Mouse (Mus musculus): ENCODE measurements around the gene Jade1. TPM values are rescaled to one million over a fixed set of nuclear protein-coding genes. Genes with fewer than 3 reads are reported as not detected.

Gene Jade1
- total and polyA plus RNA-seq, 3 experiments = 9.6 to 11.0 (median 10.7) TPM

- H3K27me3 ChIP-seq (replicated peaks) = no peaks in the 10 kb centered on the region
- no peak overlapping the region for H3K9ac ChIP-seq (ENCODE audit: insufficient read depth, low read depth)
- H3K79me2 ChIP-seq (replicated peaks; ENCODE audit: control insufficient read depth, extremely low read depth, insufficient read depth, poor library complexity, severe bottlenecking) = no peaks in the 10 kb centered on the region
- dilution Hi-C loops (cut with MboI; ENCODE audit: extremely low pct_ligation_motif_present, extremely low pct_unique_long_range_greater_than_20kb, low sequenced_read_pairs) = no loop called here
- H3K27ac ChIP-seq (ENCODE audit: insufficient read depth, low read depth) = no peak overlapping the region
- TF ChIP-seq MAZ (IDR thresholded peaks at IDR 0.05; ENCODE audit: low read depth, low read length) (no peak), ETS1 (conservative IDR thresholded peaks at IDR 0.05; ENCODE audit: low read depth, low read length) (no peak), POLR2AphosphoS2 (IDR thresholded peaks at IDR 0.05; ENCODE audit: low read depth, low read length) (no peak), JUN (IDR thresholded peaks at IDR 0.05; ENCODE audit: insufficient read depth, low read depth, low read length) (no peak), JUND (conservative IDR thresholded peaks at IDR 0.05; ENCODE audit: low read depth, low read length) (no peak), TCF12 (IDR thresholded peaks at IDR 0.05; ENCODE audit: low read depth, low read length) (no peak), MYC (IDR thresholded peaks at IDR 0.05; ENCODE audit: low read depth, low read length) (no peak), KAT2A (IDR thresholded peaks at IDR 0.05; ENCODE audit: insufficient replicate concordance, low read length) (no peak), UBTF (IDR thresholded peaks at IDR 0.05; ENCODE audit: low read depth, low read length) (no peak)
- no peaks in the 10 kb centered on the region for H3K4me1 ChIP-seq (ENCODE audit: control insufficient read depth in 1 of 2, insufficient read depth in 2 of 2)
- H3K4me2 ChIP-seq (ENCODE audit: insufficient read depth, low read depth, poor library complexity, severe bottlenecking) = no peak overlapping the region
- H3K4me3 ChIP-seq (replicated peaks in 1 of 3; ENCODE audit: low read depth in 2 of 3, low read length in 2 of 3, poor library complexity in 1 of 3) = no peak overlapping the region
- no peak for DNase-seq (ENCODE audit: extremely low read depth)
- H3K9me3 ChIP-seq (replicated peaks; ENCODE audit: low read length) = no peaks in the 10 kb centered on the region
- in situ Hi-C loops (cut with MboI; ENCODE audit: low pct_ligation_motif_present, low pct_unique_long_range_greater_than_20kb, low sequenced_read_pairs) = no loop called here
- no peaks in the 10 kb centered on the region for H3K36me3 ChIP-seq (replicated peaks in 1 of 2; ENCODE audit: control insufficient read depth in 1 of 2, insufficient read depth in 1 of 2, low read length in 1 of 2)
Measured at GRCm38 (mm10) chr3:41510191-41510590, 45.3 kb upstream of the Jade1 start.

DNA sequence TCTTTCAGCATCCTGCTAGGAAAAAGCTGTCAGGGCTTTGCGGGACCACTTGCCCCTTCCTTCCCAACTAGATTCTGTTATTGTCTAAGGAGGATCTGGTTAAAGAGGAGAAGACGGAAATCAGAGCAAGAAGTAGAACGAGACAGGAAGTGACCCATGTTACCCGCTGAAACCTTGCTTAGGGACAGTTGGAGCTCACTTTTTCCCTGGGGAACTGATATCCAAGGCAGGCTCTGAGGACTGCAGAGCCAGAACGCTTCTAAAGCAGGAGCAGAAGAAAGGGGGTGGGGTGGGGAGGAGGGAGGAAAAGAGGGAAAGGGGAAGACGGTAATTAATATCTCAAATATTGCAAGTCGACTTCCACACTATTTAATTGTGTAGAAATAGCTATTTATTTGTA is 44.8 kb upstream of the Jade1 start:
- dilution Hi-C loops (cut with MboI; ENCODE audit: extremely low pct_ligation_motif_present, extremely low pct_unique_long_range_greater_than_20kb, low sequenced_read_pairs) (no loop called here), in situ Hi-C loops (cut with MboI; ENCODE audit: low pct_ligation_motif_present, low pct_unique_long_range_greater_than_20kb, low sequenced_read_pairs) (no loop called here)
- no peak for DNase-seq (ENCODE audit: extremely low read depth)
- TF ChIP-seq TBP (conservative IDR thresholded peaks at IDR 0.05; ENCODE audit: low read depth, low read length) (no peak), USF1 (IDR thresholded peaks at IDR 0.05; ENCODE audit: low read depth, low read length) (no peak), ZMIZ1 (IDR thresholded peaks at IDR 0.05; ENCODE audit: low read depth, low read length) (no peak), ZC3H11A (IDR thresholded peaks at IDR 0.05; ENCODE audit: low read depth, low read length) (no peak), CTCF (conservative IDR thresholded peaks at IDR 0.05 in 1 of 2, IDR thresholded peaks at IDR 0.05 in 1 of 2; ENCODE audit: low read depth in 2 of 2, low read length in 2 of 2) (no peak), SMC3 (IDR thresholded peaks at IDR 0.05; ENCODE audit: low read depth, low read length) (no peak), E2F4 (IDR thresholded peaks at IDR 0.05; ENCODE audit: insufficient replicate concordance, low read depth, low read length) (no peak), ZNF384 (IDR thresholded peaks at IDR 0.05; ENCODE audit: low read depth, low read length) (no peak)
- Histone ChIP-seq H3K79me2 (replicated peaks; ENCODE audit: control insufficient read depth, extremely low read depth, insufficient read depth, poor library complexity, severe bottlenecking) (no peaks in the 10 kb centered on the region), H3K27me3 (replicated peaks) (no peaks in the 10 kb centered on the region), H3K9ac (ENCODE audit: insufficient read depth, low read depth) (no peak overlapping the region), H3K9me3 (replicated peaks; ENCODE audit: low read length) (no peaks in the 10 kb centered on the region), H3K4me1 (ENCODE audit: control insufficient read depth in 1 of 2, insufficient read depth in 2 of 2) (no peaks in the 10 kb centered on the region), H3K4me3 (replicated peaks in 1 of 3; ENCODE audit: low read depth in 2 of 3, low read length in 2 of 3, poor library complexity in 1 of 3) (no peak overlapping the region), H3K4me2 (ENCODE audit: insufficient read depth, low read depth, poor library complexity, severe bottlenecking) (no peak overlapping the region), H3K36me3 (replicated peaks in 1 of 2; ENCODE audit: control insufficient read depth in 1 of 2, insufficient read depth in 1 of 2, low read length in 1 of 2) (no peaks in the 10 kb centered on the region), H3K27ac (ENCODE audit: insufficient read depth, low read depth) (no peak overlapping the region)
